Mouse (Mus musculus): ENCODE measurements at regions not wholly inside any gene's neighbourhood (a gene's known extent, or its start where the extent isn't known, plus 50 kb on each side); places are given as distances from the start of the nearest gene placed in this dataset.

DNA sequence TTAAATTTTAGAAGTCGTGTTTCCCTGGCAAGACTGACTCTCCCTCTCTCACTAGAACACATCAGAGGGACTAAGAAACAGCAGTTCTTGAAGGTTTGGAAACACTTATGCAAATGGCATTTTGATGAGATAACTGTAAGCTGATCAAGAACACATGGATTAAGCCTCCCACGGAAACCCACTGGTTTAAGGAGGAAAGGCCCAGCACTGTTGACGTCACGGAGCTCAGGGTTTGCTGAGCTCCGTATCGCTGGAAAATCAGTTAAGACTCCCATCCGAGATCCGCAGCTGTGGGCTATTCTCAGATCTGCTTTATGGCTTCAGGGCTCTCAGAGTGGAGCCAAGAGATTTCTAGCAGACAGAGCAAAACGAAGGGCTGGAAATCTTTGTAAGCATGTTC, 218.6 kb downstream of the Lyplal1 start:
- no peak for ATAC-seq (ENCODE audit: extremely low read depth, insufficient number of reproducible peaks, low FRiP score, poor library complexity, severe bottlenecking)
- H3K4me1 ChIP-seq (ENCODE audit: insufficient read depth, low read depth, low read length) = no peaks in the 10 kb centered on the region
- no peaks in the 10 kb centered on the region for H3K36me3 ChIP-seq (replicated peaks)
- DNase-seq (ENCODE audit: low spot score) = no peak
- no peak overlapping the region for H3K4me3 ChIP-seq (ENCODE audit: low read depth, low read length)
- TF ChIP-seq GATA2 (IDR thresholded peaks at IDR 0.05; ENCODE audit: borderline replicate concordance, low read depth, low read length) (no peak), POLR2AphosphoS5 (IDR thresholded peaks at IDR 0.05; ENCODE audit: insufficient replicate concordance, low read depth, low read length) (no peak), GATA1 (IDR thresholded peaks at IDR 0.05; ENCODE audit: borderline replicate concordance, low read length) (no peak), TAL1 (conservative IDR thresholded peaks at IDR 0.05; ENCODE audit: low read depth, low read length) (no peak), CTCF (IDR thresholded peaks at IDR 0.05; ENCODE audit: low read depth, low read length) (no peak)
- peaks cover 17% of the 10 kb centered on the region for H3K9me3 ChIP-seq (replicated peaks)
- no peaks in the 10 kb centered on the region for H3K27me3 ChIP-seq (ENCODE audit: insufficient read depth, low read length)

- Histone ChIP-seq H3K27me3 (ENCODE audit: insufficient read depth, low read length) (no peaks in the 10 kb centered on the region), H3K9me3 (replicated peaks) (peaks cover 20% of the 10 kb centered on the region), H3K4me3 (ENCODE audit: low read depth, low read length) (no peak overlapping the region), H3K36me3 (replicated peaks) (no peaks in the 10 kb centered on the region), H3K4me1 (ENCODE audit: insufficient read depth, low read depth, low read length) (no peaks in the 10 kb centered on the region)
- ATAC-seq (ENCODE audit: extremely low read depth, insufficient number of reproducible peaks, low FRiP score, poor library complexity, severe bottlenecking) = no peak
- DNase-seq (ENCODE audit: low spot score) = no peak
- no peak for TF ChIP-seq POLR2AphosphoS5 (IDR thresholded peaks at IDR 0.05; ENCODE audit: insufficient replicate concordance, low read depth, low read length)
- no peak for TF ChIP-seq GATA2 (IDR thresholded peaks at IDR 0.05; ENCODE audit: borderline replicate concordance, low read depth, low read length)
- TF ChIP-seq GATA1 (IDR thresholded peaks at IDR 0.05; ENCODE audit: borderline replicate concordance, low read length) = no peak
- TF ChIP-seq CTCF (IDR thresholded peaks at IDR 0.05; ENCODE audit: low read depth, low read length) = no peak
- no peak for TF ChIP-seq TAL1 (conservative IDR thresholded peaks at IDR 0.05; ENCODE audit: low read depth, low read length)
Observed at GRCm38 (mm10) chr1:185900316-185900715, 216.8 kb downstream of the Lyplal1 start.

- H3K27me3 ChIP-seq (ENCODE audit: insufficient read depth, low read length) = no peaks in the 10 kb centered on the region
- no peak overlapping the region for H3K4me3 ChIP-seq (ENCODE audit: low read depth, low read length)
- H3K36me3 ChIP-seq (replicated peaks) = no peaks in the 10 kb centered on the region
- no peak for ATAC-seq (ENCODE audit: extremely low read depth, insufficient number of reproducible peaks, low FRiP score, poor library complexity, severe bottlenecking)
- TF ChIP-seq GATA1 (IDR thresholded peaks at IDR 0.05; ENCODE audit: borderline replicate concordance, low read length) = no peak
- TF ChIP-seq TAL1 (conservative IDR thresholded peaks at IDR 0.05; ENCODE audit: low read depth, low read length) = no peak
- no peak for TF ChIP-seq CTCF (IDR thresholded peaks at IDR 0.05; ENCODE audit: low read depth, low read length)
- no peak for TF ChIP-seq GATA2 (IDR thresholded peaks at IDR 0.05; ENCODE audit: borderline replicate concordance, low read depth, low read length)
- no peak for TF ChIP-seq POLR2AphosphoS5 (IDR thresholded peaks at IDR 0.05; ENCODE audit: insufficient replicate concordance, low read depth, low read length)
- H3K9me3 ChIP-seq (replicated peaks) = peaks cover 23% of the 10 kb centered on the region
- DNase-seq (ENCODE audit: low spot score) = no peak
- no peaks in the 10 kb centered on the region for H3K4me1 ChIP-seq (ENCODE audit: insufficient read depth, low read depth, low read length)
Observed at GRCm38 (mm10) chr1:185902395-185902794, 214.7 kb downstream of the Lyplal1 start.

DNA sequence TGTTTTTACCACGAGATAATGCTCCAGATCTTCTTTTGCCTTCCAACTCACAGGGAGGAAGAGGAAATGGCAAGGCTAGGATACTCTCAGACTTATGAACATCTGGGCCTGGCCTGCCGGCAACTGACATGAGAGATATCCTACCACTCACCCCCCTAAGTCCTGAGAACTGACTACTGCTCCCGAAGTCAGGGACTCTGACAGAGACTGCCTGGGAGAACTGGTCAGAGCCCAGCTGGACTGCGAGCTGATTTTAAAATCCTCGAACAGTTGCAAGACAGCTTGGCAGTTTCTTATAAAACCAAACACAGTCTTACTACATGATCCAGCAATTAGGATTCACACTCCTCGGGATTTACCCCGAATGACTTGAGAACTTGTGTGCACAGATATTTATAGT, 211.4 kb downstream of the Lyplal1 start:
- Histone ChIP-seq H3K4me1 (ENCODE audit: insufficient read depth, low read depth, low read length) (no peaks in the 10 kb centered on the region), H3K9me3 (replicated peaks) (peaks cover 31% of the 10 kb centered on the region), H3K27me3 (ENCODE audit: insufficient read depth, low read length) (no peaks in the 10 kb centered on the region), H3K4me3 (ENCODE audit: low read depth, low read length) (no peak overlapping the region), H3K36me3 (replicated peaks) (no peaks in the 10 kb centered on the region)
- no peak for DNase-seq (ENCODE audit: low spot score)
- TF ChIP-seq GATA2 (IDR thresholded peaks at IDR 0.05; ENCODE audit: borderline replicate concordance, low read depth, low read length) (no peak), TAL1 (conservative IDR thresholded peaks at IDR 0.05; ENCODE audit: low read depth, low read length) (no peak), POLR2AphosphoS5 (IDR thresholded peaks at IDR 0.05; ENCODE audit: insufficient replicate concordance, low read depth, low read length) (no peak), GATA1 (IDR thresholded peaks at IDR 0.05; ENCODE audit: borderline replicate concordance, low read length) (no peak), CTCF (IDR thresholded peaks at IDR 0.05; ENCODE audit: low read depth, low read length) (no peak)
- ATAC-seq (ENCODE audit: extremely low read depth, insufficient number of reproducible peaks, low FRiP score, poor library complexity, severe bottlenecking) = no peak

GRCm38 (mm10) chr1:185915579-185915978, 201.5 kb downstream of the Lyplal1 start:
- Histone ChIP-seq H3K9me3 (replicated peaks) (peaks cover 9% of the 10 kb centered on the region), H3K36me3 (replicated peaks) (no peaks in the 10 kb centered on the region), H3K27me3 (ENCODE audit: insufficient read depth, low read length) (no peaks in the 10 kb centered on the region), H3K4me1 (ENCODE audit: insufficient read depth, low read depth, low read length) (no peaks in the 10 kb centered on the region), H3K4me3 (ENCODE audit: low read depth, low read length) (no peak overlapping the region)
- TF ChIP-seq POLR2AphosphoS5 (IDR thresholded peaks at IDR 0.05; ENCODE audit: insufficient replicate concordance, low read depth, low read length) = no peak
- TF ChIP-seq TAL1 (conservative IDR thresholded peaks at IDR 0.05; ENCODE audit: low read depth, low read length) = no peak
- no peak for TF ChIP-seq GATA2 (IDR thresholded peaks at IDR 0.05; ENCODE audit: borderline replicate concordance, low read depth, low read length)
- TF ChIP-seq CTCF (IDR thresholded peaks at IDR 0.05; ENCODE audit: low read depth, low read length) = no peak
- TF ChIP-seq GATA1 (IDR thresholded peaks at IDR 0.05; ENCODE audit: borderline replicate concordance, low read length) = no peak
- ATAC-seq (ENCODE audit: extremely low read depth, insufficient number of reproducible peaks, low FRiP score, poor library complexity, severe bottlenecking) (no peak), DNase-seq (ENCODE audit: low spot score) (no peak)

GRCm38 (mm10) chr1:185918663-185919062, 198.4 kb downstream of the Lyplal1 start:
- DNase-seq (ENCODE audit: low spot score) (no peak), ATAC-seq (ENCODE audit: extremely low read depth, insufficient number of reproducible peaks, low FRiP score, poor library complexity, severe bottlenecking) (no peak)
- Histone ChIP-seq H3K27me3 (ENCODE audit: insufficient read depth, low read length) (no peaks in the 10 kb centered on the region), H3K4me3 (ENCODE audit: low read depth, low read length) (no peak overlapping the region), H3K4me1 (ENCODE audit: insufficient read depth, low read depth, low read length) (no peaks in the 10 kb centered on the region), H3K36me3 (replicated peaks) (no peaks in the 10 kb centered on the region), H3K9me3 (replicated peaks) (peaks cover 23% of the 10 kb centered on the region)
- TF ChIP-seq CTCF (IDR thresholded peaks at IDR 0.05; ENCODE audit: low read depth, low read length) (no peak), TAL1 (conservative IDR thresholded peaks at IDR 0.05; ENCODE audit: low read depth, low read length) (no peak), POLR2AphosphoS5 (IDR thresholded peaks at IDR 0.05; ENCODE audit: insufficient replicate concordance, low read depth, low read length) (no peak), GATA1 (IDR thresholded peaks at IDR 0.05; ENCODE audit: borderline replicate concordance, low read length) (no peak), GATA2 (IDR thresholded peaks at IDR 0.05; ENCODE audit: borderline replicate concordance, low read depth, low read length) (no peak)

Data from G1E (cell line).